Mouse (Mus musculus): Measurements from ENCODE around the gene Stard10.

DNA sequence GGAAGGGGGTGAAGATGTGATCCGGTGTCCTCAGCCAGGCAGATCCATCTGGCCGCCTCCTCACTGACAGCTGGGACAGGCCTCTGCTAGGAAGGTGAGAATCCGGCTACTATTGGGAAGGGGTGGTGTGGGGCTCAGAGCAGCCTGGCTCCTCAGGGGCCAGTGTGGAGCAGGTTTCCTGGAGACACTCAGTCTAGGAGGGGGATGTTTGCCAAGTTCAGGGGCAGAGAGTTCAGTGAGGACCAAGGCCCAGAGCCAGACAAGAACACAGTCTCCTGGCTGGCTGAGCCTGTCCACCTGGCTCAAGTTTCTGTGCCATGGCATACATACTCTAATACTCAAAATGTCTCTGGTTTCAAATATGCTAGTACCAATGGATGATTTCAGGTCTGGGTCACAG, 20.5 kb downstream of the Stard10 start:
- TF ChIP-seq CTCF (IDR thresholded peaks at IDR 0.05; ENCODE audit: control insufficient read depth, insufficient read depth, insufficient read length) (no peak), CEBPB (IDR thresholded peaks at IDR 0.05; ENCODE audit: low read depth) (no peak), MAX (IDR thresholded peaks at IDR 0.05) (no peak), USF1 (IDR thresholded peaks at IDR 0.05; ENCODE audit: low read depth) (no peak), MYOG (IDR thresholded peaks at IDR 0.05; ENCODE audit: control insufficient read depth, extremely low read depth, insufficient read length) (no peak)

Measured in C2C12 (cell line).